In genomic region chr4:141444451-141445327, GRCm38 (mm10) we compare ENCODE assay signal across 8 mouse cellular contexts. TPM values are rescaled to one million over a fixed set of nuclear protein-coding genes. Genes with fewer than 3 reads are reported as not detected.
DNase-seq lines count a peak whose midpoint lies in the region; ATAC-seq and TF ChIP-seq lines count a peak whose summit lies in the region.

Gene Zbtb17, plus strand, starts transcription at chr4:141444654.

- peak; percentile 90 for DNase-seq in A20 (ENCODE audit: low read depth, low spot score)
- peak; percentile 96 for DNase-seq in embryonic facial prominence, embryonic 14.5 days (ENCODE audit: low spot score)
- peak; percentile 80 for DNase-seq in heart, adult 8-10 months (ENCODE audit: low spot score)
- peak; percentile 85 to 87 for DNase-seq in kidney, adult 8-10 months
- DNase-seq in limb, embryonic 14.5 days (ENCODE audit: low spot score): peak; percentile 93
- peak; percentile 69 to 88 for DNase-seq in spleen, adult 2 months (ENCODE audit: low read depth in 1 of 2, low spot score in 2 of 2)

- under 1% methylated on average over 72 of the region's 102 CpGs for WGBS in bone marrow, adult 2 months
- under 1% methylated on average over 40 of the region's 102 CpGs for WGBS in embryonic facial prominence, embryonic 14.5 days
- 0% methylated on average over 52 of the region's 102 CpGs for WGBS in limb, embryonic 14.5 days
- under 1% methylated on average over 62 of the region's 102 CpGs for WGBS in midbrain, embryonic 16.5 days
- 2% methylated on average over 86 of the region's 102 CpGs for WGBS in spleen, adult 2 months

- no peaks in the 10 kb centered on the region for H3K27me3 ChIP-seq in embryonic facial prominence, embryonic 14.5 days (replicated peaks; ENCODE audit: control insufficient read depth, insufficient read depth, low read length)
- no peaks in the 10 kb centered on the region for H3K27me3 ChIP-seq in limb, embryonic 14.5 days (ENCODE audit: control insufficient read depth, insufficient read depth, low read length)
- no peaks in the 10 kb centered on the region for H3K27me3 ChIP-seq in midbrain, embryonic 16.5 days (ENCODE audit: control insufficient read depth, insufficient read depth, low read depth, low read length)
- H3K27me3 ChIP-seq in spleen, adult 2 months (ENCODE audit: control insufficient read depth, insufficient read depth, low read length): no peaks in the 10 kb centered on the region

- ATAC-seq in embryonic facial prominence, embryonic 14.5 days (ENCODE audit: low read depth): peak; percentile 95
- ATAC-seq in limb, embryonic 14.5 days (ENCODE audit: low FRiP score, low read depth): peak; percentile 97
- peak; percentile 95 for ATAC-seq in midbrain, embryonic 16.5 days

- peaks cover 1% of the 10 kb centered on the region; the same call in 1 of the 2 replicates for H3K4me1 ChIP-seq in bone marrow, adult 2 months (ENCODE audit: control insufficient read depth, insufficient read depth, low read length)
- H3K4me1 ChIP-seq in embryonic facial prominence, embryonic 14.5 days (ENCODE audit: control insufficient read depth, insufficient read depth, low read length): peaks cover 15% of the 10 kb centered on the region
- peaks cover 10% of the 10 kb centered on the region for H3K4me1 ChIP-seq in limb, embryonic 14.5 days (ENCODE audit: control insufficient read depth, insufficient read depth, low read length)
- H3K4me1 ChIP-seq in midbrain, embryonic 16.5 days (ENCODE audit: control insufficient read depth, insufficient read depth, low read length): peaks cover 16% of the 10 kb centered on the region
- peaks cover 4% of the 10 kb centered on the region; the same call in 1 of the 2 replicates for H3K4me1 ChIP-seq in spleen, adult 2 months (ENCODE audit: control insufficient read depth, insufficient read depth, insufficient read length)

- peak within 1 kb of the TSS; percentile 45; the same call in 1 of the 2 replicates for H3K27ac ChIP-seq in bone marrow, adult 2 months (ENCODE audit: control insufficient read depth, insufficient read depth, low read depth, low read length, poor library complexity)
- peak within 1 kb of the TSS; percentile 70; the same call in 1 of the 2 replicates for H3K27ac ChIP-seq in embryonic facial prominence, embryonic 14.5 days (replicated peaks; ENCODE audit: low read depth, low read length)
- H3K27ac ChIP-seq in limb, embryonic 14.5 days (replicated peaks; ENCODE audit: low read depth, low read length): peak within 1 kb of the TSS; percentile 67
- H3K27ac ChIP-seq in midbrain, embryonic 16.5 days (ENCODE audit: low read length): peak within 1 kb of the TSS; percentile 88
- peak within 1 kb of the TSS; percentile 49; the same call in 1 of the 2 replicates for H3K27ac ChIP-seq in spleen, adult 2 months (ENCODE audit: insufficient read depth, low read length)

- no peaks in the 10 kb centered on the region for H3K9me3 ChIP-seq in embryonic facial prominence, embryonic 14.5 days (ENCODE audit: control insufficient read depth, low read length)
- H3K9me3 ChIP-seq in limb, embryonic 14.5 days (ENCODE audit: control insufficient read depth, low read length): no peaks in the 10 kb centered on the region
- no peaks in the 10 kb centered on the region for H3K9me3 ChIP-seq in midbrain, embryonic 16.5 days (replicated peaks; ENCODE audit: control insufficient read depth, low read length, poor library complexity, severe bottlenecking)

- TF ChIP-seq CTCF in bone marrow, adult 2 months (IDR thresholded peaks at IDR 0.05; ENCODE audit: control insufficient read depth, insufficient read depth, low read length): 0 out of 2 replicates have a peak, but pooled peaks have one; percentile 7
- TF ChIP-seq CTCF in spleen, adult 2 months (IDR thresholded peaks at IDR 0.05; ENCODE audit: extremely low read depth, insufficient read depth, insufficient read length, insufficient replicate concordance): no peak

- H3K4me2 ChIP-seq in embryonic facial prominence, embryonic 14.5 days (ENCODE audit: low read depth, low read length): peak within 1 kb of the TSS; percentile 90
- peak within 1 kb of the TSS; percentile 89 for H3K4me2 ChIP-seq in limb, embryonic 14.5 days (replicated peaks; ENCODE audit: low read depth, low read length, severe bottlenecking)
- H3K4me2 ChIP-seq in midbrain, embryonic 16.5 days (ENCODE audit: low read length): peak within 1 kb of the TSS; percentile 89

- peaks cover 29% of the 10 kb centered on the region for H3K36me3 ChIP-seq in embryonic facial prominence, embryonic 14.5 days (ENCODE audit: control insufficient read depth, insufficient read depth, low read length)
- H3K36me3 ChIP-seq in limb, embryonic 14.5 days (ENCODE audit: control insufficient read depth, insufficient read depth, low read length): peaks cover 26% of the 10 kb centered on the region
- peaks cover 16% of the 10 kb centered on the region for H3K36me3 ChIP-seq in midbrain, embryonic 16.5 days (ENCODE audit: control insufficient read depth, insufficient read depth, low read length)
- H3K36me3 ChIP-seq in spleen, adult 2 months (ENCODE audit: control insufficient read depth, insufficient read depth, low read length): peaks cover 1% of the 10 kb centered on the region; the same call in 1 of the 2 replicates

- peak within 1 kb of the TSS; percentile 92 for H3K4me3 ChIP-seq in bone marrow, adult 2 months (replicated peaks; ENCODE audit: control insufficient read depth, low read depth, low read length)
- H3K4me3 ChIP-seq in embryonic facial prominence, embryonic 14.5 days (ENCODE audit: low read depth, low read length): peak within 1 kb of the TSS; percentile 98
- H3K4me3 ChIP-seq in limb, embryonic 14.5 days (replicated peaks; ENCODE audit: low read length): peak within 1 kb of the TSS; percentile 96
- peak within 1 kb of the TSS; percentile 99 for H3K4me3 ChIP-seq in midbrain, embryonic 16.5 days (ENCODE audit: low read depth, low read length)
- peak within 1 kb of the TSS; percentile 90 for H3K4me3 ChIP-seq in spleen, adult 2 months (ENCODE audit: extremely low read depth, insufficient read depth, insufficient read length)

- peak; percentile 64; the same call in 1 of the 2 replicates for TF ChIP-seq POLR2A in bone marrow, adult 2 months (IDR thresholded peaks at IDR 0.05; ENCODE audit: borderline replicate concordance, control insufficient read depth, low read depth, low read length)
- TF ChIP-seq POLR2A in limb, embryonic 14.5 days (IDR thresholded peaks at IDR 0.05; ENCODE audit: borderline replicate concordance, extremely low read depth, insufficient read depth, insufficient read length): peak; percentile 64; the same call in 1 of the 2 replicates
- TF ChIP-seq POLR2A in spleen, adult 2 months (IDR thresholded peaks at IDR 0.05; ENCODE audit: low read depth, low read length): no peak; the same call in 1 of the 2 replicates

- peak within 1 kb of the TSS; percentile 96 for H3K9ac ChIP-seq in embryonic facial prominence, embryonic 14.5 days (ENCODE audit: low read depth, low read length)
- H3K9ac ChIP-seq in limb, embryonic 14.5 days (ENCODE audit: low read depth, low read length, severe bottlenecking): peak within 1 kb of the TSS; percentile 97
- peak within 1 kb of the TSS; percentile 99 for H3K9ac ChIP-seq in midbrain, embryonic 16.5 days (ENCODE audit: low read depth, low read length)

RNA-seq across cellular contexts. Expression of gene Zbtb17, which starts in this region (rescaled TPM):
- 12.1 and 24.1 TPM in 2 replicates for polyA plus RNA-seq in bone marrow, adult 2 months (2011; ENCODE audit: insufficient read depth, insufficient read length, low replicate concordance, missing spikeins)
- polyA plus RNA-seq in embryonic facial prominence, embryonic 14.5 days (2014; fragmentation: Nextera tagmentation; extraction: Ambion mirVana): 22.0 and 28.7 TPM in 2 replicates
- total RNA-seq in heart, adult 8-10 months (2022): 10 to 100 TPM; 24.8 to 28.4 (median 26.5) TPM
- polyA plus RNA-seq in limb, embryonic 14.5 days (2012; rRNA removed): 48.5 and 55.0 TPM in 2 replicates
- polyA plus RNA-seq in limb, embryonic 14.5 days (2014; fragmentation: Nextera tagmentation; extraction: Ambion mirVana): 29.0 and 30.5 TPM in 2 replicates
- 42.7 and 48.2 TPM in 2 replicates for polyA plus RNA-seq in midbrain, embryonic 16.5 days (2015; fragmentation: Nextera tagmentation; extraction: Ambion mirVana)
- 35.0 and 45.2 TPM in 2 replicates for polyA plus RNA-seq in spleen, adult 2 months (2012; rRNA removed)

Comparison
In these comparisons a context has a peak if more than half of its experiments do, and no peak if none do; other contexts are left out.
1. Peak in every context shown above with its lines: DNase-seq, ATAC-seq, H3K4me3 ChIP-seq and H3K27ac ChIP-seq.